Comparison of ENCODE assay signal across 18 mouse cellular contexts in genomic region chr11:111748496-111748895, GRCm38 (mm10).
"Had no signal": no experiment of that assay in that cellular context is flagged by ENCODE, and none has a peak within 500 bp of the region (broad histone marks: within the 10 kb centered on the region; RNA-seq: fewer than 3 reads in every experiment).

No protein-coding gene starts in this region.

- H3K9ac ChIP-seq: lung, embryonic 14.5 days; midbrain, embryonic 13.5 days; midbrain, embryonic 15.5 days; neural tube, embryonic 13.5 days; neural tube, embryonic 15.5 days had no signal

- H3K4me2 ChIP-seq: lung, embryonic 14.5 days; midbrain, embryonic 13.5 days; midbrain, embryonic 15.5 days; neural tube, embryonic 13.5 days; neural tube, embryonic 15.5 days had no signal

- H3K4me1 ChIP-seq: midbrain, embryonic 13.5 days; midbrain, embryonic 15.5 days; neural tube, embryonic 13.5 days; neural tube, embryonic 15.5 days had no signal

- DNase-seq: lung, adult 18-20 months; lung, embryonic 14.5 days; lung, postnatal 10 days; lung, postnatal 4 days; retina, postnatal 1 day; right cerebral cortex, adult 18-20 months; right cerebral cortex, postnatal 25 days; right cerebral cortex, postnatal 4 days; spleen, adult 18-20 months; thymus, adult 2 months; thymus, postnatal 25 days; thymus, postnatal 4 days had no signal

- H3K4me3 ChIP-seq: midbrain, embryonic 10.5 days; midbrain, embryonic 13.5 days; midbrain, embryonic 15.5 days; myocyte; neural tube, embryonic 13.5 days; neural tube, embryonic 15.5 days had no signal

- ATAC-seq: midbrain, embryonic 13.5 days; midbrain, embryonic 15.5 days had no signal

- H3K36me3 ChIP-seq: midbrain, embryonic 10.5 days; midbrain, embryonic 13.5 days; midbrain, embryonic 15.5 days; neural tube, embryonic 13.5 days; neural tube, embryonic 15.5 days had no signal

- H3K27me3 ChIP-seq: midbrain, embryonic 13.5 days; midbrain, embryonic 15.5 days; neural tube, embryonic 13.5 days; neural tube, embryonic 15.5 days had no signal

- H3K9me3 ChIP-seq: midbrain, embryonic 10.5 days; midbrain, embryonic 13.5 days; midbrain, embryonic 15.5 days; neural tube, embryonic 13.5 days; neural tube, embryonic 15.5 days had no signal

- H3K27ac ChIP-seq: midbrain, embryonic 10.5 days; midbrain, embryonic 13.5 days; midbrain, embryonic 15.5 days; neural tube, embryonic 13.5 days; neural tube, embryonic 15.5 days had no signal
